Mouse (Mus musculus) CD4-positive, CD25-positive, alpha-beta regulatory T cell, adult 2 months (primary cell): ENCODE data around the gene Dnmt3c.
"Not testable (repeated sequence)": the region's sequence is repeated elsewhere in the genome, so short reads cannot be mapped to it uniquely, and the experiment has no call there.

Source experiments
- DNase-seq: peaks from one replicate; pipeline ENCODE4 v3.0.0-alpha.2; 2012; ENCODE audit warnings: low read depth, low spot score

Gene Dnmt3c

GRCm38 (mm10) chr2:153696352-153696751 lies at the start of gene Dnmt3c:
Dnmt3c (plus strand) TSS chr2:153696652.
- DNase-seq, result no peak

GRCm38 (mm10) chr2:153648773-153649297 lies 47.6 kb upstream of the Dnmt3c start:
- no peak for DNase-seq

- DNase-seq, result peak; percentile 72
Measured at GRCm38 (mm10) chr2:153649298-153650013, 47.0 kb upstream of the Dnmt3c start, which contains the start of gene Dnmt3b. Dnmt3b (plus strand) TSS chr2:153649450.

GRCm38 (mm10) chr2:153650014-153650687 lies 46.3 kb upstream of the Dnmt3c start:
- DNase-seq, result peak; percentile 47

- DNase-seq, result no peak
Measured at GRCm38 (mm10) chr2:153651681-153652080, 44.8 kb upstream of the Dnmt3c start.

GRCm38 (mm10) chr2:153657659-153658058 lies 38.8 kb upstream of the Dnmt3c start:
- not testable (repeated sequence) for DNase-seq

GRCm38 (mm10) chr2:153660616-153661015 lies 35.8 kb upstream of the Dnmt3c start:
- DNase-seq, result no peak

GRCm38 (mm10) chr2:153665401-153665800 lies 31.1 kb upstream of the Dnmt3c start:
- no peak for DNase-seq

- DNase-seq, result peak; percentile 60
Measured at GRCm38 (mm10) chr2:153668754-153669376, 27.6 kb upstream of the Dnmt3c start.

GRCm38 (mm10) chr2:153670111-153670510 lies 26.3 kb upstream of the Dnmt3c start:
- no peak for DNase-seq

GRCm38 (mm10) chr2:153672619-153673018 lies 23.8 kb upstream of the Dnmt3c start:
- no peak for DNase-seq

GRCm38 (mm10) chr2:153675364-153675763 lies 21.1 kb upstream of the Dnmt3c start:
- not testable (repeated sequence) for DNase-seq

- DNase-seq, result no peak
Measured at GRCm38 (mm10) chr2:153676944-153677343, 19.5 kb upstream of the Dnmt3c start.

GRCm38 (mm10) chr2:153677550-153677949 lies 18.9 kb upstream of the Dnmt3c start:
- DNase-seq, result no peak

GRCm38 (mm10) chr2:153679959-153680358 lies 16.5 kb upstream of the Dnmt3c start:
- DNase-seq, result no peak

GRCm38 (mm10) chr2:153693413-153693812 lies 3.0 kb upstream of the Dnmt3c start:
- not testable (repeated sequence) for DNase-seq

GRCm38 (mm10) chr2:153694462-153695085 lies 1.9 kb upstream of the Dnmt3c start:
- DNase-seq, result peak; percentile 84

- no peak for DNase-seq
Measured at GRCm38 (mm10) chr2:153703389-153703788, 6.9 kb downstream of the Dnmt3c start.

GRCm38 (mm10) chr2:153710701-153711330 lies 14.4 kb downstream of the Dnmt3c start:
- peak; percentile 59 for DNase-seq

- no peak for DNase-seq
Measured at GRCm38 (mm10) chr2:153712646-153713091, 16.2 kb downstream of the Dnmt3c start.

GRCm38 (mm10) chr2:153713227-153713626 lies 16.8 kb downstream of the Dnmt3c start:
- DNase-seq, result no peak
